Mouse (Mus musculus) bone marrow, adult 2 months (tissue): Measurements from ENCODE around the gene Gtf2h3. TPM values are rescaled to one million over a fixed set of nuclear protein-coding genes. Genes with fewer than 3 reads are reported as not detected.

ENCODE experiments used
- H3K27ac ChIP-seq: fragments of 200-500 bp; 2 replicates; pipeline ENCODE4 v1.5.1; 2012; ENCODE audit warnings: low read depth, mild to moderate bottlenecking, control low read depth, inconsistent platforms, low read length; ENCODE audit not compliant: control insufficient read depth, poor library complexity, insufficient read depth
- H3K4me1 ChIP-seq: fragments of 200-500 bp; 2 replicates; pipeline ENCODE4 v1.6.1; 2011; ENCODE audit warnings: low read length; ENCODE audit not compliant: control insufficient read depth, insufficient read depth
- H3K4me3 ChIP-seq: fragments of 200-500 bp; replicated peaks from 2 replicates; pipeline ENCODE3; 2011; ENCODE audit warnings: mild to moderate bottlenecking, low read depth, low read length, control low read depth; ENCODE audit not compliant: control insufficient read depth
- CTCF ChIP-seq: fragments of 200-500 bp; IDR thresholded peaks from 2 replicates; pipeline ENCODE4 v1.5.1; 2011; ENCODE audit warnings: low read length, control low read depth; ENCODE audit not compliant: control insufficient read depth, insufficient read depth
- POLR2A ChIP-seq: fragments of 200-500 bp; IDR thresholded peaks from 2 replicates; pipeline ENCODE4 v1.6.1; 2011; ENCODE audit warnings: low read depth, mild to moderate bottlenecking, control low read depth, low read length, borderline replicate concordance; ENCODE audit not compliant: control insufficient read depth
- WGBS: fragments of 180-500 bp; shearing (Covaris S2); methylation state at CpG from one replicate; pipeline ENCODE4 v1.1.7; 2018; 5-methylcytosine and 5-hydroxymethylcytosine counted together
- polyA plus RNA-seq: library from polyadenylated mRNA; stranded (reverse); fragments of >200 nt; gene quantifications from 2 replicates; pipeline ENCODE4 v1.2.4, GENCODE M21; 2011; ENCODE audit warnings: low replicate concordance; ENCODE audit not compliant: missing spikeins, insufficient read depth, insufficient read length

Gtf2h3 gene
- polyA plus RNA-seq, 1 experiment: 8.3 TPM

- Histone ChIP-seq H3K27ac (no peak overlapping the region), H3K4me3 (no peak overlapping the region), H3K4me1 (no peaks in the 10 kb centered on the region)
- peak; percentile 51; the same call in 1 of the 2 replicates for TF ChIP-seq CTCF
- TF ChIP-seq POLR2A: no peak
- WGBS: 63% methylated on average over 5 of the region's 5 CpGs
Measured at GRCm38 (mm10) chr5:124602349-124602748, 23.4 kb downstream of the Gtf2h3 start.

GRCm38 (mm10) chr5:124604296-124604695 is 25.4 kb downstream of the Gtf2h3 start:
- Histone ChIP-seq H3K27ac (no peak overlapping the region), H3K4me1 (no peaks in the 10 kb centered on the region), H3K4me3 (no peak overlapping the region)
- TF ChIP-seq POLR2A (no peak), CTCF (no peak)
- 75% methylated on average over 4 of the region's 4 CpGs for WGBS

GRCm38 (mm10) chr5:124605041-124605622 is 26.2 kb downstream of the Gtf2h3 start:
- 81% methylated on average over 17 of the region's 17 CpGs for WGBS
- no peak for TF ChIP-seq POLR2A
- no peak for TF ChIP-seq CTCF

GRCm38 (mm10) chr5:124610965-124611364 is 32.0 kb downstream of the Gtf2h3 start:
- WGBS: 59% methylated on average over 10 of the region's 10 CpGs
- TF ChIP-seq POLR2A: no peak
- TF ChIP-seq CTCF: peak; percentile 48; the same call in 1 of the 2 replicates
- Histone ChIP-seq H3K27ac (no peak overlapping the region), H3K4me1 (no peaks in the 10 kb centered on the region), H3K4me3 (no peak overlapping the region)

More at GRCm38 (mm10) chr5:124605041-124605622, 26.2 kb downstream of the Gtf2h3 start:
- H3K27ac ChIP-seq: no peak overlapping the region
- no peaks in the 10 kb centered on the region for H3K4me1 ChIP-seq
- H3K4me3 ChIP-seq: no peak overlapping the region

GRCm38 (mm10) chr5:124614709-124615108 is 35.8 kb downstream of the Gtf2h3 start:
- H3K4me3 ChIP-seq: no peak overlapping the region
- 14% methylated on average over 11 of the region's 11 CpGs for WGBS
- TF ChIP-seq CTCF (no peak), POLR2A (no peak)
- no peak overlapping the region for H3K27ac ChIP-seq
- H3K4me1 ChIP-seq: no peaks in the 10 kb centered on the region

GRCm38 (mm10) chr5:124618711-124619110 is 39.8 kb downstream of the Gtf2h3 start:
- TF ChIP-seq POLR2A: no peak
- no peak for TF ChIP-seq CTCF
- 86% methylated on average over 10 of the region's 10 CpGs for WGBS

GRCm38 (mm10) chr5:124621362-124621761 is 42.4 kb downstream of the Gtf2h3 start:
- TF ChIP-seq CTCF (no peak), POLR2A (no peak)
- Histone ChIP-seq H3K27ac (no peak overlapping the region; the same call in 1 of the 2 replicates), H3K4me3 (peak overlapping the region; percentile 22), H3K4me1 (no peaks in the 10 kb centered on the region; the same call in 1 of the 2 replicates)
- WGBS: 42% methylated on average over 13 of the region's 13 CpGs

More at GRCm38 (mm10) chr5:124618711-124619110, 39.8 kb downstream of the Gtf2h3 start:
- no peak overlapping the region for H3K27ac ChIP-seq
- no peaks in the 10 kb centered on the region; the same call in 1 of the 2 replicates for H3K4me1 ChIP-seq
- H3K4me3 ChIP-seq: no peak overlapping the region

- H3K27ac ChIP-seq: no peak overlapping the region
- TF ChIP-seq POLR2A: no peak
- H3K4me1 ChIP-seq: no peaks in the 10 kb centered on the region; the same call in 1 of the 2 replicates
- no peak overlapping the region for H3K4me3 ChIP-seq
- WGBS: 59% methylated on average over 15 of the region's 15 CpGs
Measured at GRCm38 (mm10) chr5:124622890-124623289, 44.0 kb downstream of the Gtf2h3 start.
